Mouse (Mus musculus) ES-Bruce4 (cell line): ENCODE measurements around the gene Rxra. TPM values are rescaled to one million over a fixed set of nuclear protein-coding genes. Genes with fewer than 3 reads are reported as not detected.

ENCODE experiments used
- H3K27ac ChIP-seq: 2 replicates; pipeline ENCODE4 v1.5.1; 2012; ENCODE audit warnings: low read length, inconsistent platforms; ENCODE audit not compliant: insufficient read depth
- H3K27me3 ChIP-seq: 2 replicates; pipeline ENCODE4 v1.6.1; 2012; ENCODE audit warnings: mild to moderate bottlenecking, low read length, inconsistent platforms; ENCODE audit not compliant: control insufficient read depth, poor library complexity, insufficient read depth, severe bottlenecking
- H3K36me3 ChIP-seq: 2 replicates; pipeline ENCODE4 v1.6.1; 2012; ENCODE audit warnings: inconsistent platforms, mild to moderate bottlenecking, low read length, moderate library complexity; ENCODE audit not compliant: control insufficient read depth, poor library complexity, insufficient read depth, severe bottlenecking
- H3K4me1 ChIP-seq: one replicate; pipeline ENCODE4 v1.8.1; 2011; ENCODE audit warnings: low read length; ENCODE audit not compliant: control insufficient read depth, insufficient read depth
- H3K4me3 ChIP-seq: 2 replicates; pipeline ENCODE4 v1.5.1; 2011; ENCODE audit warnings: low read depth, mild to moderate bottlenecking, low read length
- H3K9ac ChIP-seq: 2 replicates; pipeline ENCODE4 v1.6.1; 2012; ENCODE audit warnings: low read depth, mild to moderate bottlenecking, inconsistent platforms; ENCODE audit not compliant: poor library complexity, severe bottlenecking
- H3K9me3 ChIP-seq: replicated peaks from 2 replicates; pipeline ENCODE4 v1.6.1; 2012; ENCODE audit warnings: mild to moderate bottlenecking, low read length, inconsistent platforms; ENCODE audit not compliant: control insufficient read depth, poor library complexity, insufficient read depth, severe bottlenecking
- CTCF ChIP-seq: IDR thresholded peaks from one replicate; pipeline ENCODE4 v1.8.1; 2011; ENCODE audit warnings: low read depth, low read length
- EP300 ChIP-seq: IDR thresholded peaks from 2 replicates; pipeline ENCODE4 v1.6.1; 2011; ENCODE audit warnings: low read depth, low read length; ENCODE audit not compliant: insufficient read depth
- POLR2A ChIP-seq: IDR thresholded peaks from one replicate; pipeline ENCODE4 v1.8.1; 2011; ENCODE audit warnings: low read length; ENCODE audit not compliant: insufficient read depth
- polyA plus RNA-seq: library from polyadenylated mRNA; stranded (reverse); fragments of >200 nt; gene quantifications from 2 replicates; pipeline ENCODE4 v1.2.4, GENCODE M21; 2011; ENCODE audit warnings: low read depth; ENCODE audit not compliant: missing spikeins, insufficient read depth, insufficient read length

The Rxra gene
- polyA plus RNA-seq, 1 experiment, result 10.0 TPM

DNA sequence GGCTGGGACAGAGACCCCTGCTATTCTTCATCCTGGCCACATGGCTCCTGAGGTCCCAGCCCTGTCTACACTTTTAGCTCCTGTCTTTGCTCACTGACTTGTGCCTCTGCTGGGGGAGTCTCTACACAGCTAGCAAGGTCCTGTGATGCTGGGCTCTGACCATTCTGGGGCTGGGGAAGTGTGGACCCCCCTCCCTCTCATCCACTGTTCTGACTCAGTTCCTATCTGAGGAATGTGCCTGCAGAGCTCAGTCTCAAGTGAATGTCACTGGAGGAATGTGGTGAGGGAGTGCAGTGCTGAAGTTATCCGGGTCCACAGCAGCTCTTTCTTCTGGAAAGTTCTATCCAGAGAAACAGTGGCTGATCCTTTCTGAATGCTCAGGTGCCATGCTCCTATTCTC, 39.4 kb upstream of the Rxra start:
- no peaks in the 10 kb centered on the region for H3K27me3 ChIP-seq
- H3K27ac ChIP-seq, result no peak overlapping the region
- TF ChIP-seq CTCF (no peak), EP300 (no peak), POLR2A (no peak)
- H3K4me1 ChIP-seq, result no peaks in the 10 kb centered on the region
- H3K9ac ChIP-seq, result no peak overlapping the region
- H3K9me3 ChIP-seq, result no peaks in the 10 kb centered on the region
- H3K36me3 ChIP-seq, result no peaks in the 10 kb centered on the region
- H3K4me3 ChIP-seq, result no peak overlapping the region

DNA sequence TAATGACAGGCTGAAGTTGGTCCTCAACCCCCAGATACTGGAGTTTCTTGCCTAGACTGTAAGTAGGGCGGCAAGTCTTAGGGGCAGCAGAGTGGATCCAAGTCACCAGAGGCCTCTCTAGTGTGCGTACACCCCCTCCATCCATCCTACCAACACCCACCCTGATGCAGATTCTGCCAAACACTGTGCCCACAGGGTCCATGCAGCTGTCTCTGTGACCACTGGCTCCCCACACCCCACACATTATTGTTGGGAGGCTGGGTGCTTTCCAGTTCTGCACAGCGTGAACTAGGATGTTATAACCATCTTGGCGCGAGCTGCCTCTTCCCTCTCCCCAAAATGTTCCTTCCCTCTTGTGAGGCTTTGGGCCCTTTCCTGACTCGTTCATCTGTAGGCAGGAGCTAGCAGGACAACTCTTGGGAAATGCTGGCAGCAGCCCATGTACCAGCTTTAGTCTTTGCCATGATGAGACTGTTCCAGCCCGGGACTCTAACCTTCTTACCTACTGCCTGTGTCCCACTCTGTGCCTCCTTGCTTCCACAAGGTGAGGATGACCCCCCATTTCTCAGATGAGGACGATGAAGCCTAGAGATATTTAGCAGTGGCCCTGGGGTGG, 38.9 kb upstream of the Rxra start:
- no peak for TF ChIP-seq EP300
- TF ChIP-seq POLR2A, result no peak
- TF ChIP-seq CTCF, result no peak
- Histone ChIP-seq H3K4me1 (no peaks in the 10 kb centered on the region), H3K27ac (no peak overlapping the region), H3K9ac (no peak overlapping the region), H3K36me3 (no peaks in the 10 kb centered on the region), H3K4me3 (no peak overlapping the region), H3K9me3 (no peaks in the 10 kb centered on the region), H3K27me3 (no peaks in the 10 kb centered on the region)

DNA sequence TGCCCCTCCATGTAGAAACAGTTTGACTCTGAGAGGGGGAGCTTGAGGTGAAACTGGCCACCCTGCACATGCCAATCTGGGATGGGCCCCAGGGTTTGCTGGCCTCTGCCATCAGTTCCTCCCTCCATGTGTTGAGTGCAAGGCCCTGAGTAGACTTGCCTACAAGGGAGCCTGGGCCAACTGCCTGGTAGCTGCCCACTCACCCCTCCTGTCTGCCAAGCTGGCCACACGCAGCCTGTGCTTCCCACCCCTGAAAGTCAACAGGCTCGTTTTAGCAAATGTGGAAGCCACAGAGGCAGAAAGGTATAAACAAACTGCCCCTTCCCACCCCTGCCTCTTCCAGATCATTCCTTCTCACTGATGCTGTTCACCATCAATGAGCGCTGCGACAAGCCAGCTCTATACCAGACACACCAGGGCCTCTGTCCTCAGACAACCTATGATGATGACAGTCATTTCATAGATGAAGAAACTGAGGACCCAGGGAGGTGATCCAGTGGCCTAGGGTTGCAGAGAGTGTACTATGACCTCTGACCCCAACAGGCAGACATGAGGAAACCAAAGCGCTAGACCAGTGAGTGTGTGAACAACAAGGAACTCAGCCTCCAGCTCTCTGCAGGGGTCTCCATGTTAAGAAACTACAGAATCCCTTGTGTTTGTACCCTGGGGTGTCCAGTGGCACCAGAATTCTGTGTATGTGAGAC, 36.5 kb upstream of the Rxra start:
- no peak for TF ChIP-seq EP300
- no peak for TF ChIP-seq POLR2A
- no peak for TF ChIP-seq CTCF
- Histone ChIP-seq H3K27ac (no peak overlapping the region), H3K4me1 (peaks cover 2% of the 10 kb centered on the region), H3K36me3 (no peaks in the 10 kb centered on the region), H3K9ac (no peak overlapping the region), H3K9me3 (no peaks in the 10 kb centered on the region), H3K27me3 (no peaks in the 10 kb centered on the region), H3K4me3 (no peak overlapping the region)

DNA sequence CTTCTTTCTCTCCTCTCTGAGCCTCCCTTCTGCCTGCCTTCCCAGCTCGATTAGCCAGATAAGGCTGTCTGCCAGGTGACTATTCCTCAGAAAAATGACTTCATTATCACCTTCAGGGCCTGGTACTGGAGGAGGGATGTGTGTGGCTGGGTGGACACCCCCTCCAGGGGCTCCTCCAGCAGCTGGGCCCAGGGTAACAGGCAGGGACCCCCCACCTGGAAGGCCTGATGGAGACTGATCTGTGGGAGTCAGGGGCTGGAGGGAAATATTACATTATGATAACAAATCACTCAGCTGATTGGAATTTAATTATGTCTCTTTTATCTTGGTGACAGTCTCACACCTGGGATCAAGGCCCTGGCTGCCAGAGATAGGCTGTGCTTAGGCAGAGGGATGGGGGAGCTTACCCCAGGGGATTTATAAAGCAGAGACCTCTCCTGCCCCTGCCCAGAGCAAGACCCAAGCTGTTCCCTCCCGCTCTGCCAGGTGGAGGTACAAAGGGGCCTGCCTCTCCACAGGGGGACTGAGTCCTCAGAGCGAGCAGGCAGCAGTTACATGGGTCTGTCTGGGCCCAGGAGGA, 35.2 kb upstream of the Rxra start:
- no peak for TF ChIP-seq EP300
- TF ChIP-seq CTCF, result no peak
- TF ChIP-seq POLR2A, result no peak
- Histone ChIP-seq H3K9ac (no peak overlapping the region), H3K4me1 (peaks cover 5% of the 10 kb centered on the region), H3K36me3 (no peaks in the 10 kb centered on the region), H3K4me3 (no peak overlapping the region), H3K9me3 (no peaks in the 10 kb centered on the region), H3K27me3 (no peaks in the 10 kb centered on the region), H3K27ac (no peak overlapping the region)

DNA sequence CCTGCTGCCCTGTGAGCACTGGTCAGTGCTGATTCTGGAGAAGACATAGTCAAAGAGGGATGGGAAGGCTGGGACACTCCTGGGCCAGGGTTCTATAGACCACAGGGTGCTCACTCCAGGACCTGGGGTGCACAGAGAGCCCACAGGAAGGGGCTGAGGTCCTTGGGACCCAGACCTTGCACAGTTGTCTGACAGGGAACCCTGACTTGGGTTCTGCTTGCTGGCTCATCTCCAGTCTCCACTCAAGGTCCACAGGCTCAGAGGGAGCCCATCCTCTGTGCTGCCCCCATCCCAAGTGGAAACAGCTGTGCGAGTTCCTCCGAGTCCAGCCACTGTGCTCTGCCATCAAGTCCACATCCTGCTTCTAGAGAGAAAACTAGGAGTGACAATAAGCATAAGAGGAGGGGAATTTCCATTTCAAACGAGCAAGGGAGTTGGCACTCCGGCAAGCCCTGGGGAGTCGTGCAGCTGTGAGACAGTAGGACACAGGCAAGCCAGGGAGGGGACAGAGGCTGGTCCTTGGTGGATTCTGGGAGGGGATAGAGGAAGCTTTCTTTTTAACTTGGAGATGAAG, 31.6 kb upstream of the Rxra start:
- H3K4me3 ChIP-seq, result no peak overlapping the region
- H3K9ac ChIP-seq, result no peak overlapping the region
- no peak overlapping the region for H3K27ac ChIP-seq
- H3K36me3 ChIP-seq, result no peaks in the 10 kb centered on the region
- peaks cover 5% of the 10 kb centered on the region for H3K4me1 ChIP-seq
- TF ChIP-seq EP300 (peak; percentile 85), CTCF (no peak), POLR2A (no peak)
- no peaks in the 10 kb centered on the region for H3K9me3 ChIP-seq
- H3K27me3 ChIP-seq, result no peaks in the 10 kb centered on the region

DNA sequence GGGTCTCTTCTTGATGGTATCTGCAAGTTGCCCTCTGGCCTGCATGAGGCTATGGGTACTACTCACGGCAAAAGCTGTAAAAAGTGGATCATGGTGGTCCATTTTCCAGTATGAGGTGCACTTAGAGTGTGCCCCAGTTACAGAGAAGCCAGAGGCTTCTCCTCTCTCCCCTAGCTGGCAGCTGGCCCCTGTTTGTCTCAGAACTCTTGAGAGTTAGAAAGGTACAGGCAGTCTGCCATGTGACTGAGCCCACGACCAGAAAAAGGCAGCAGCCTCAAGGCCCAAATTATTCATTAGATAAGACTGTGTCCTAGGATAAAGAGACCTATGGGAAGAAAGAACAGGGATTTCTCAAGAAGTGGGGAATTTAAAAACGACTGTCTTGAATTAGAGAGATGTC, 30.8 kb upstream of the Rxra start:
- Histone ChIP-seq H3K36me3 (no peaks in the 10 kb centered on the region), H3K9me3 (no peaks in the 10 kb centered on the region), H3K4me3 (no peak overlapping the region), H3K9ac (no peak overlapping the region), H3K27ac (no peak overlapping the region), H3K4me1 (peaks cover 5% of the 10 kb centered on the region), H3K27me3 (no peaks in the 10 kb centered on the region)
- TF ChIP-seq EP300, result no peak
- no peak for TF ChIP-seq CTCF
- TF ChIP-seq POLR2A, result no peak
